Mouse (Mus musculus) lung, postnatal 0 days (tissue): Measurements from ENCODE around the gene Cd72.

ENCODE experiments used
- CTCF ChIP-seq: IDR thresholded peaks from 2 replicates; pipeline ENCODE4 v1.5.1; 2016; ENCODE audit warnings: antibody characterized with exemption, mild to moderate bottlenecking
- EP300 ChIP-seq: IDR thresholded peaks from 2 replicates; pipeline ENCODE4 v1.6.1; 2016; ENCODE audit warnings: antibody characterized with exemption, mild to moderate bottlenecking, control low read depth

- TF ChIP-seq CTCF (no peak), EP300 (no peak)
Measured at GRCm38 (mm10) chr4:43414761-43415160, 39.7 kb downstream of the Cd72 start.
